Mouse (Mus musculus): ENCODE data around the gene Slco2a1. TPM values are rescaled to one million over a fixed set of nuclear protein-coding genes. Genes with fewer than 3 reads are reported as not detected.

The Slco2a1 gene
- polyA plus RNA-seq, 1 experiment from 2014 or later = 1.5 TPM

DNA sequence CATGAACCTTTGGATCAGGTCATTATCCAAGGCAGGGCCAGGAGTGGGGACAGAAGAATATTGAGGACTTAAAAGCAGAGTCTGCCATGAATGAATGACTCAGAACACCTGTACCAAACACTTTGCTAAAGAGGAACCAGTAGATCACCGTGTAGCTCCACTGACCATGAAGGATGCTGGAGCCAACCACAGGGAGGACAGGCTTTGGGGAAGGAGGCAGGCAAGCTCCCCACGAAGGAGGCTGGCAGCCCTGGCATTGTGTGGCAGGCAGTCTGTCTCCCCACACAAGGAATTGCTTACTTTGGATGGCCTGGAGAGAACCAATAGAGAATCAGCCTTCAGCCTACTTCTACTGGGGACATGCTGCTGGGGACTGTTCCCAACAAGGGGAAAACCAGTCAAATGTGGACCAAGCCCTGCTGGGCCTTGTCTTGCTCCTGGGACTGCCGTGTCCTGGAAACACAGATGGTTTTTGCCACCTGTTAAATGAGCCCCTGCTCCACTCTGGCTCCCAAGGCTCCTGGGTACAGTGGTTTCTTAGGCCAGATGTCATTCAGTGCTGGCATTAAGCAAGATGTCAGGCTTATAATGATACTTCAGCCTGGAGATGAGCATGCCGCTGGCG, 130.3 kb downstream of the Slco2a1 start:
- Histone ChIP-seq H3K4me1 (ENCODE audit: control insufficient read depth, insufficient read depth, low read length) (peaks cover 30% of the 10 kb centered on the region), H3K9ac (replicated peaks; ENCODE audit: low read length) (no peak overlapping the region), H3K27me3 (ENCODE audit: control insufficient read depth, insufficient read depth, low read length) (no peaks in the 10 kb centered on the region), H3K4me3 (replicated peaks; ENCODE audit: low read depth, low read length) (no peak overlapping the region), H3K4me2 (ENCODE audit: low read length) (no peak overlapping the region), H3K27ac (replicated peaks; ENCODE audit: low read depth, low read length) (0 out of 2 replicates have a peak overlapping the region, but pooled peaks have one; percentile 4), H3K9me3 (ENCODE audit: control insufficient read depth, low read length) (no peaks in the 10 kb centered on the region), H3K36me3 (ENCODE audit: control insufficient read depth, insufficient read depth, low read length) (0 out of 2 replicates have a peak, but pooled peaks cover 3% of the 10 kb centered on the region)
- no peak for DNase-seq
- no peak for ATAC-seq (ENCODE audit: low FRiP score, low TSS enrichment)
- 84% methylated on average over 5 of the region's 5 CpGs for WGBS

DNA sequence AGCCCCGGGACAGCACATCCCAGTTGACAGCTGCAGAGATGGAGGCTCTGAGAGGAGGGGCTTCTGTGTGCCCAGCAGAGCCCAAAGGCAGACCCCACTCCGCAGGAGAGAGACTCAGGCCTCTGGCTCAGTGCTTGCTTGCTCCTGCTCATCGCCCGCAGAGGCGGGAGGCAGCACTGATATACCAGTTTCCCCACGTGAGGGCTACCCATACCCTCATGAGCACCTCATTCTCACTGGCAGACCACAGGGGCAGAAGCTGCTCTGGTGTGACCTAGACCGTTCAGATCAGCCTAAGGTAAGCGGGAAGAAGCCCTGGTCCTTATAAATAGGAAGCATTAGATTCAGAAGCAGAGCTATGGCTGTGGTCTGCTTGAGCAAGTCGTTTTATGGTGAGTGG, 131.3 kb downstream of the Slco2a1 start:
- H3K4me1 ChIP-seq (ENCODE audit: control insufficient read depth, insufficient read depth, low read length) = peaks cover 22% of the 10 kb centered on the region; the same call in 1 of the 2 replicates
- 0 out of 2 replicates have a peak, but pooled peaks cover 3% of the 10 kb centered on the region for H3K36me3 ChIP-seq (ENCODE audit: control insufficient read depth, insufficient read depth, low read length)
- H3K4me2 ChIP-seq (ENCODE audit: low read length) = no peak overlapping the region
- 79% methylated on average over 9 of the region's 9 CpGs for WGBS
- H3K27ac ChIP-seq (replicated peaks; ENCODE audit: low read depth, low read length) = no peak overlapping the region
- no peak overlapping the region for H3K9ac ChIP-seq (replicated peaks; ENCODE audit: low read length)
- H3K27me3 ChIP-seq (ENCODE audit: control insufficient read depth, insufficient read depth, low read length) = no peaks in the 10 kb centered on the region
- no peak overlapping the region for H3K4me3 ChIP-seq (replicated peaks; ENCODE audit: low read depth, low read length)
- H3K9me3 ChIP-seq (ENCODE audit: control insufficient read depth, low read length) = no peaks in the 10 kb centered on the region
- no peak for ATAC-seq (ENCODE audit: low FRiP score, low TSS enrichment)
- DNase-seq = no peak

DNA sequence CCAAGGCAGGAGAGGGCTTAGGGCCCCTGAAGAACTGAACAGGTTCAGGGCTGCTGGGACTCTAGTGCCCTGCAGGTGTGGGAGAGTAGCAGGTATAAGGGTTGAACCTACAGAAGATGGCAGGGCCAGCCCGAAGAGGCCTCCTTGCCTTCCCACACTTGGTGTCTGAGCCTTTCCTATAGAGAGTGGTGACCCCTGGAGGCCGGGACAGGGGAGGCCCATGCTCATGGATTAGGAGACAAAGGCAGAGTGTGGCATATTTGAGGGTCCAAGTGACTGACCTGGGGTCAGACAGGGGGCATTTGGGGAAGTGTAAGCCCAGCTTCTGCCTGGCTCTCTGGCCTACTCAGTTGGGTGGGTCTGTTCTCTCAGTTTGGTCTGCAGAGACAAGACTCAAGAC, 131.7 kb downstream of the Slco2a1 start:
- H3K36me3 ChIP-seq (ENCODE audit: control insufficient read depth, insufficient read depth, low read length) = 0 out of 2 replicates have a peak, but pooled peaks cover 3% of the 10 kb centered on the region
- no peak for DNase-seq
- 45% methylated on average over 2 of the region's 2 CpGs for WGBS
- no peaks in the 10 kb centered on the region for H3K27me3 ChIP-seq (ENCODE audit: control insufficient read depth, insufficient read depth, low read length)
- H3K9ac ChIP-seq (replicated peaks; ENCODE audit: low read length) = no peak overlapping the region; the same call in 1 of the 2 replicates
- no peak overlapping the region for H3K27ac ChIP-seq (replicated peaks; ENCODE audit: low read depth, low read length)
- ATAC-seq (ENCODE audit: low FRiP score, low TSS enrichment) = no peak
- no peak overlapping the region for H3K4me2 ChIP-seq (ENCODE audit: low read length)
- H3K4me3 ChIP-seq (replicated peaks; ENCODE audit: low read depth, low read length) = no peak overlapping the region
- H3K4me1 ChIP-seq (ENCODE audit: control insufficient read depth, insufficient read depth, low read length) = peaks cover 22% of the 10 kb centered on the region; the same call in 1 of the 2 replicates
- no peaks in the 10 kb centered on the region for H3K9me3 ChIP-seq (ENCODE audit: control insufficient read depth, low read length)

DNA sequence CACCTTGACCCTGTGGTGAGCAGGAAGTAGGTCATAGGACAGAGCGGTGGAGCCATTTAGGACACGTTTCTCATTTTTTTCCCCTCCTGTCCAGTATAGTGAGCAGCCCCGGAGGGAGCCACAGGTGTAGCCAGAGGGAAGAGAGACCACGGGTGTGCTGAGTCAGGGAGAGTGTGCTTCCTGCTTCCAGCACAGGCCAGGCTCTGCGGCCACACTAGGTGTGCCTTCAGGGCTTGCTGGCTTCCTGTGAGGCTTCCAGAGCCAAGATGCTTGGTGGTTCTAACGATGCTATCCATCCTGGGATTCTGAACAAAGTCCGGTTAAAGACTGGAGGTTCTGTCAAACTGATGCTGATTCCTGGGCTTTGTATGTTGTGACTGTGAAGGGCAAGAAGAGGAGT, 133.0 kb downstream of the Slco2a1 start:
- no peak overlapping the region for H3K9ac ChIP-seq (replicated peaks; ENCODE audit: low read length)
- no peaks in the 10 kb centered on the region for H3K27me3 ChIP-seq (ENCODE audit: control insufficient read depth, insufficient read depth, low read length)
- 0 out of 2 replicates have a peak, but pooled peaks cover 3% of the 10 kb centered on the region for H3K36me3 ChIP-seq (ENCODE audit: control insufficient read depth, insufficient read depth, low read length)
- H3K9me3 ChIP-seq (ENCODE audit: control insufficient read depth, low read length) = no peaks in the 10 kb centered on the region
- H3K4me1 ChIP-seq (ENCODE audit: control insufficient read depth, insufficient read depth, low read length) = peaks cover 22% of the 10 kb centered on the region; the same call in 1 of the 2 replicates
- WGBS = 84% methylated on average over 7 of the region's 7 CpGs
- H3K4me3 ChIP-seq (replicated peaks; ENCODE audit: low read depth, low read length) = no peak overlapping the region
- no peak for DNase-seq
- ATAC-seq (ENCODE audit: low FRiP score, low TSS enrichment) = no peak
- no peak overlapping the region for H3K27ac ChIP-seq (replicated peaks; ENCODE audit: low read depth, low read length)
- no peak overlapping the region for H3K4me2 ChIP-seq (ENCODE audit: low read length)

DNA sequence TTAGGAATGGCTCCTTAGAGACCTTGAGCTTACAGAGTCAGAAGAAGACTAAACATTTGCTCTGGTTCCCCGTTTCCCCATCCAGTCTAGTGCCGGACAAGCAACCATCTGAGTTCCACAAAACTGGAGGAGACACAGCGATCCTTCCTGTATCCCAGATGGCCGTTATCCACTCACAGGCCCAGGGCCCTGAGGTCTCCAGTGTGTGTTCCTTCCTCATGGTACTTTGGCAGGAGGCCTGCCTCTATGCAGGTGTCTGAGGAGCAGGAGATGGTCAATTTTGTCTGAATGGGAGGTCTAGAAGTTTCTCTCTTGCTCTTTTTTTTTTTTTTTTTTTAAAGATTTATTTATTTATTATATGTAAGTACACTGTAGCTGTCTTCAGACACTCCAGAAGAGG, 136.2 kb downstream of the Slco2a1 start:
- WGBS = 94% methylated on average over 4 of the region's 4 CpGs
- H3K4me3 ChIP-seq (replicated peaks; ENCODE audit: low read depth, low read length) = no peak overlapping the region

DNA sequence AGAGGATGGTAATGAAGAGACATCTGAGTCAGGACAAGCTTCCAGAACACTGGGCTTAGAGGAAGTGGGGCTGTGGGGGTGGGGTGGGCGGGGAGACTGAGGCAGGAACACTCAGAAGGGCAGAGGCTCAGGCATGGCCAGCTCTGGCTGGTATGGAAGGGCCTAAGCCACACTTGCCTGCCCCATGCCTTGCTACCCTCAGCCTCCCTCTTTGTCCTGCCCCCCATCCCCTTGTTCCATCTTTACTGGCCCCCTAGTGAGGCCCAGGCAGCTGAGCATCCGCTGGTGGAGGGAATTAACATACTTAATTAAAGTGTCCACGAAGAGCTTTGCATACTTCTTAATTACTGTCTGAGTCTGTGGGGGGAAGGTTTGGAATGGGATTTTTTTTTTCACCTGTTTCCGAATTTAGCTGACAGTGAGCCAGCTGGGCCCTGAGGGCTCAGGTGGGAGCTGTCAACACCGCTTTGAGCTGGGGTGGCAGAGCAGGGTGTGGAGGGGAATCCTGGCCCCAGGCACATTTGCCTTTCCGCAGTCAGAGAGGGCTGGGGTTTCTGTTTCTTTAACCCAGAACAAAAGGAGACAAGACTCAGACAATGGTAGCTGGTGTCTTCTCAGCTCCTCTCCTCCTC, 145.1 kb downstream of the Slco2a1 start:
- DNase-seq (peak; percentile 69), ATAC-seq (ENCODE audit: low FRiP score, low TSS enrichment) (peak; percentile 51; the same call in 1 of the 2 replicates)

More for the DNA sequence above, 136.2 kb downstream of the Slco2a1 start:
- H3K9ac ChIP-seq (replicated peaks; ENCODE audit: low read length) = no peak overlapping the region
- H3K9me3 ChIP-seq (ENCODE audit: control insufficient read depth, low read length) = no peaks in the 10 kb centered on the region
- no peaks in the 10 kb centered on the region for H3K27me3 ChIP-seq (ENCODE audit: control insufficient read depth, insufficient read depth, low read length)
- H3K36me3 ChIP-seq (ENCODE audit: control insufficient read depth, insufficient read depth, low read length) = peaks cover 8% of the 10 kb centered on the region; the same call in 1 of the 2 replicates
- no peak for DNase-seq
- H3K4me1 ChIP-seq (ENCODE audit: control insufficient read depth, insufficient read depth, low read length) = no peaks in the 10 kb centered on the region
- no peak overlapping the region for H3K27ac ChIP-seq (replicated peaks; ENCODE audit: low read depth, low read length)
- ATAC-seq (ENCODE audit: low FRiP score, low TSS enrichment) = no peak
- no peak overlapping the region for H3K4me2 ChIP-seq (ENCODE audit: low read length)

DNA sequence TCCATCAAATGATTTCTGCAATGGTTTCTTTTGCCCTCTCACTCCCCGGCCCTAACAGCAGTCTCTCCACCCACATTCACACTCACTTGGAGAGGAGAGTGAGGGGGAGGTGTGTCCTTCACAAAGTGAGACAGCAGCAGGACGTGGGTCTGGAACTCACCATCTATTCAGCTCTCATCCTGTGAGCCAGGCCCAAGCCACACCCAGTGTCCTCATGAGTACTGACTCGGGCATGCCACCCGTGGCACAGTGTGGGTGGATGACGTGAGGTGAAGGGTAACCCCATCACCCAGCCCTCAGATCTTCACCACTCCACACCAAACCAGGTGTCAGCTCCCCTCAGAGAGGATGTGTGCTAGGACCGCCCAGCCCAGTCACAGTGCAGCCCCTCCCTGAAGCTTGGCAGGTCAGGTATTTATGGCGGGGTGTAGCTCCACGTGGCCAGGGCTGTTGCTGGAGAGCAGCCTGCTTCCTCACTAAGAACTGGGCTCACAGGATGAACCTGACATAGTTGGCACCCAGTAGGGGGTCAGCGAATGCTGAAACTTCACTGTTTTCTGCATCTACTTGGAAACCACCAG, 146.0 kb downstream of the Slco2a1 start:
- Histone ChIP-seq H3K4me2 (ENCODE audit: low read length) (no peak overlapping the region), H3K36me3 (ENCODE audit: control insufficient read depth, insufficient read depth, low read length) (peaks cover 4% of the 10 kb centered on the region; the same call in 1 of the 2 replicates), H3K27ac (replicated peaks; ENCODE audit: low read depth, low read length) (peak overlapping the region; percentile 86), H3K27me3 (ENCODE audit: control insufficient read depth, insufficient read depth, low read length) (no peaks in the 10 kb centered on the region), H3K4me3 (replicated peaks; ENCODE audit: low read depth, low read length) (no peak overlapping the region), H3K9ac (replicated peaks; ENCODE audit: low read length) (peak overlapping the region; percentile 18; the same call in 1 of the 2 replicates), H3K9me3 (ENCODE audit: control insufficient read depth, low read length) (no peaks in the 10 kb centered on the region), H3K4me1 (ENCODE audit: control insufficient read depth, insufficient read depth, low read length) (peaks cover 40% of the 10 kb centered on the region)
- no peak for ATAC-seq (ENCODE audit: low FRiP score, low TSS enrichment)
- DNase-seq = no peak
- WGBS = 67% methylated on average over 9 of the region's 9 CpGs

More for the DNA sequence above, 145.1 kb downstream of the Slco2a1 start:
- Histone ChIP-seq H3K36me3 (ENCODE audit: control insufficient read depth, insufficient read depth, low read length) (peaks cover 10% of the 10 kb centered on the region; the same call in 1 of the 2 replicates), H3K9ac (replicated peaks; ENCODE audit: low read length) (peak overlapping the region; percentile 18; the same call in 1 of the 2 replicates), H3K4me2 (ENCODE audit: low read length) (no peak overlapping the region), H3K9me3 (ENCODE audit: control insufficient read depth, low read length) (no peaks in the 10 kb centered on the region), H3K27ac (replicated peaks; ENCODE audit: low read depth, low read length) (peak overlapping the region; percentile 86), H3K4me1 (ENCODE audit: control insufficient read depth, insufficient read depth, low read length) (peaks cover 38% of the 10 kb centered on the region), H3K4me3 (replicated peaks; ENCODE audit: low read depth, low read length) (no peak overlapping the region), H3K27me3 (ENCODE audit: control insufficient read depth, insufficient read depth, low read length) (no peaks in the 10 kb centered on the region)
- WGBS = 11% methylated on average over 6 of the region's 6 CpGs

DNA sequence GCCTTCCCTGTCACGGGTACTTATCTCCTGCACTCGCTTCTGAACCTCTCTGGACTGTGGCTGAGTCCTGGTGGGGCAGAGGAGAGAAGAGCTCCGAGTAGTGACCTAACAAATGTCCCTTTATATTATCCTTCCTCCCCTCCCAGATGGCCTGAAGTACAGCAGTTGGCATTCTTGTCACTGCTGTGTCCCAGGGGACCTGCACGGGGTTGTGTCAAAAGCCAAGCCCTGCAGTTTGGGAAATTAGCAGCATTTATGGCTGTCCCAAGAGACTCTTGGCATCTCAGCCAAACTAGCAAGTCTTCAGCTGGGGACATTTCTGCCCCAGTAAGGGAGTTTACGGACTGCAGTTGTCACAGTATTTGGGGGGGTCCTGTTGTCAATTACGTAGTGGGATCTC, 151.0 kb downstream of the Slco2a1 start:
- no peak overlapping the region for H3K9ac ChIP-seq (replicated peaks; ENCODE audit: low read length)
- peaks cover 22% of the 10 kb centered on the region; the same call in 1 of the 2 replicates for H3K36me3 ChIP-seq (ENCODE audit: control insufficient read depth, insufficient read depth, low read length)
- H3K27ac ChIP-seq (replicated peaks; ENCODE audit: low read depth, low read length) = no peak overlapping the region
- DNase-seq (no peak), ATAC-seq (ENCODE audit: low FRiP score, low TSS enrichment) (no peak)
- no peak overlapping the region for H3K4me2 ChIP-seq (ENCODE audit: low read length)
- no peak overlapping the region for H3K4me3 ChIP-seq (replicated peaks; ENCODE audit: low read depth, low read length)
- no peaks in the 10 kb centered on the region for H3K9me3 ChIP-seq (ENCODE audit: control insufficient read depth, low read length)
- H3K27me3 ChIP-seq (ENCODE audit: control insufficient read depth, insufficient read depth, low read length) = no peaks in the 10 kb centered on the region
- WGBS = 68% methylated on average over 6 of the region's 6 CpGs
- peaks cover 32% of the 10 kb centered on the region for H3K4me1 ChIP-seq (ENCODE audit: control insufficient read depth, insufficient read depth, low read length)

Data from midbrain, embryonic 14.5 days (tissue).